Mouse (Mus musculus): ENCODE results near the gene Cyp46a1.

- TF ChIP-seq CTCF (IDR thresholded peaks at IDR 0.05; ENCODE audit: low read depth, low read length) (no peak), POLR2A (IDR thresholded peaks at IDR 0.05; ENCODE audit: extremely low read depth, insufficient read depth, low read length) (no peak)
Measured at GRCm38 (mm10) chr12:108285225-108286011, 48.8 kb upstream of the Cyp46a1 start.

All from liver, adult 2 months (tissue).